Mouse (Mus musculus) mesoderm, embryonic 11.5 days (tissue): ENCODE results near the gene Akap13.

Experiments used
- DNase-seq: peaks from one replicate; pipeline ENCODE4 v3.0.0-alpha.2; 2012; ENCODE audit warnings: low read depth, low spot score

Gene Akap13

DNA sequence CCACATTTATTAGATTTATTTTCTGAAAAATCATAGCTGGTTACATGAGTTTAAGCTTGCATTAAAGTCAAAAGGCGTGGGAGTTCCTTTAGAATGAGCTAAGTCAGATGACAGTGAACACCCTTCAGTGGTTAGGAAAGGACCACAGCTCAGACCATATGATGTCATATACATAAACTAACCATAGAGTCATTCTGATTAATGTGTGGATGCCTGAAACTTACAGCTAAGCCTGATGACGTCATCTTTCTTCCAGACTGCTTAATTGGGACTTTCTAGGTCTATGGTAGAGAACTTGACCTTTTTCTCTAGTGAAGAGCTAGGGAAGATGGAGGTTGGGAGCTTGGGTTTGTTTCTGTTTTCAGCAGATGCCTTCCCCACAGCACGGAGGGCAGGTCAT, 211.6 kb downstream of the Akap13 start:
- DNase-seq, result no peak

DNA sequence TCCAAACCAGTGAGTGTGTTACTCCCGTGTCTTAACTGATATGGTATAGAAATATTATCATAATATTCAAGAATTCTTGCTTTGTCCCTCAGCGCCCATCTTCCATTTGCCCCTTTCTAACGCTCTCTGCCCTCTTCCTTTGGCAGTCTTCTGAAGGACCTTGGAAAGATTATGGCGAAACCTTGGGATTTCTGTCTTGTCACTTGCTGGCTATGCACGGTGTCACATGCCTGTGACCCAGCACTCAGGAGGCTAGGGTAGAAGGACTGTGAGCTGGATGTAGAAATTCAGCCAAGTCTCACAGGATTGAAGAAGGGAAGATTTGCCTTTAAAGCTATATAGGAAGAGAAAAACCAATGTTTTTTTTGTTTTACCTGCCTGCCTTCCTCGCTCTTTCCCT, 212.2 kb downstream of the Akap13 start:
- DNase-seq, result no peak

- no peak for DNase-seq
Observed at GRCm38 (mm10) chr7:75668396-75668795, 213.1 kb downstream of the Akap13 start.

- DNase-seq, result no peak
Observed at GRCm38 (mm10) chr7:75669416-75669815, 214.1 kb downstream of the Akap13 start.

- DNase-seq, result peak; percentile 11
Observed at GRCm38 (mm10) chr7:75679631-75680030, 224.3 kb downstream of the Akap13 start.

- no peak for DNase-seq
Observed at GRCm38 (mm10) chr7:75682901-75683300, 227.6 kb downstream of the Akap13 start.

- DNase-seq, result no peak
Observed at GRCm38 (mm10) chr7:75683410-75683809, 228.1 kb downstream of the Akap13 start.

- DNase-seq, result no peak
Observed at GRCm38 (mm10) chr7:75684976-75685375, 229.6 kb downstream of the Akap13 start.

DNA sequence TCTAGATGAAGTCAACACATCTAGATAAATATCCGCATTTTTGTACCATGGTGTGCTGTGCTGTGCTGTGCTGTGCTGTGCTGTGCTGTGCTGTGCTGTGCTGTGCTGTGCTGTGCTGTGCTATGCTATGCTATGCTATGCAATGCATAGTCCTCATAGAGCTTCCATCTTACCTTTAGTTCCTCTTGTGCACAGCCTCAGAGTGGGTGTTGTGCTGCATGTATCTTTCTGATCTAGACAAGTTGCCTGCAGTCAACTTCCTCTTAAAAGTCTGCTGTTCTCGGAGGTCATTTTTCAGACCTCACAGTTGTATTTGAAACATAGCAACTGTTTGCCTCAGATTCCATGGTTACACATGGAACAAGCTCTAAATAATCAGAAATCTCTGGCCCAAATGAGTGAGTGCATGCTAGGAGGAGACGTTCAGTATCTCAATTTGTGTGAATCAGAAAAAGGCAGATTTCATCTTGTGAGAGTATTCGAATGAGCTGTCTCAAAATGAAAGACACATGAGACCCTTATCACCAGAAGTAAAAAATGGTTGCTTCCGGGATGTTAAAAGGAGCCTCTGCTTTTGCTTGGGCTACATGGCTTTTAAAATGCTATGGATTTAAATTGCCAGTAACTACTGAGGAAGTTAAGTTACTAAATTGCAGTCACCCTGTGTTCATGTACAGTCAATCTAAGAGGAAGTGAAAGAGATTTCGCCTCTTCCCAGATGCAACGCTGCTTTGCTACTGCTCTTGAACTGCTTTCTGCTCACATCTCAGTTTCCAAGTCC, 230.9 kb downstream of the Akap13 start:
- no peak for DNase-seq

GRCm38 (mm10) chr7:75686827-75687164, 231.5 kb downstream of the Akap13 start:
- DNase-seq, result no peak

DNA sequence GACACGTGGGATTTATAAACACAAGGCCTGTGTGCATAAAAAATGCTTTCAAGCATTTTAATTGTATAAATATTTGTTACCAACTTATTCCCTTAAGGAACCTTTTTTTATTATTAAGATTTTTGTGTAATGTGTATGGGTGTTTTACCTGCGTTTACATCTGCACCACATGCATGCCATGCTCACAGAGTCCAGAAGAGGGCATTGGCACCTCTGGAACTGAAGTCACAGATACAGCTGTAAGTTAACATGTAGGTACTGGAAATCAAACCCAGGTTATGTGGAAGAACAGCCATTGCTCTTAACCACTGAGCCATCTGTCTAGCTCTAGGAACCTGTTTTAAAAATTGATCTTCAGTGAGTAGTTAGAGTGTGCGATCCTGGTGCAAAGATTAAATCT, 232.8 kb downstream of the Akap13 start:
- DNase-seq, result no peak

- no peak for DNase-seq
Observed at GRCm38 (mm10) chr7:75694777-75695176, 239.4 kb downstream of the Akap13 start.

DNA sequence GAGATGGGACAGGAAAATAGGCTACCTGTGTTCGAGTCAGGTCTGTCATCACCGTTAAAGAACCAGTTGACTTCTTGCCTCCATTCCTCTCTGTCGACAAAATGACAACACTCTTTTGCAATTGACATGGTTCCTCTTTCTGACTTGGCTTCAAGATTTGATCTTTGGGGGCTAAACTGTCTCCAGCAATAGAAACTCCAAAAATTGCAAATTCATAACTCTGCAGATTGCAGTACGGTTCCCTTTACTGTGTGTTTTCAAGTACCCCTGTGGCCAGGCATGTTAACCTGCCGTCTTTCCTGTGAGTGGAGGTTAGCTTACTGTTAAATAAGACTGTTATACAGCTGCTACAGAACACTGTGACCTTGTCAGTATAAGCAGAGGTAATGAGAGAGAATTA, 244.5 kb downstream of the Akap13 start:
- no peak for DNase-seq

GRCm38 (mm10) chr7:75700771-75701345, 245.5 kb downstream of the Akap13 start:
- DNase-seq, result no peak

DNA sequence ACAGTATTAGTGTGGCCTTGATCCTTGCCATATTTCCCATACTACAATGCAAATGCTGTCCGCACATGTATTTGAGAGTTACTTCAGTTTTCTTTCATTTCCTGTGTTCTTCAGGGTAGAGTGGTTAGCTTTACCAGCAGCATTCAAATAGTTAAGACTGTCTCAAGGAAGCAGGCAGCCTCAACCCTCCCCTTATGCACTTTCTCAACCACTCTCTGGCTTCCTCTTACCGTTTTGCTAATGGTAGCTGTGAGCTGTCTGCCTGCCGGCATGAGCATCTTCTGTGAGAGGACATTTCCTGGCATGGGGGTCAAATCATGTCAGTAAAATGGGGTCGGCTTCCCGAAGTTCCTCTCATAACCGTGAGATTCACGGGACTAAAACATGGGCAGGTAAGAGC, 246.4 kb downstream of the Akap13 start:
- DNase-seq, result no peak

DNA sequence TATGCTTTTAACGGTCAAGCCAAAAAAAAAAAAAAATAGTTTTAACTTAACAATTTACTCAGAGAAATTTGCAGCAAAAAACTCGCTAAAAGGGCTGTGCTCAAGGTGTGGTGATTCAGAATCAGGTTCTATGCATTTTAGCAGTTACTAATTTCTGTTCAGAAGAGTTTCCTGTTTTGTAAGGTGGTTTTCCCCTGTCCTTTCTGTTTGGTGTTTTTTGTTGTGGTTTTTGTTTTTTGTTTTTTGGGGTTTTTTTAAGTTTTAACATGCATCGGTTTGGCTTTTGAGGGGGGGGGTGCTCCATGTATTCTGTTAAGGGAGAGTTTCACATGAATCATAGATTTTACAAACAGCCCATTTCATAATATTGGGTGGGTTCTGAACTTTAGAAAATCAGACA, 247.0 kb downstream of the Akap13 start:
- no peak for DNase-seq

DNA sequence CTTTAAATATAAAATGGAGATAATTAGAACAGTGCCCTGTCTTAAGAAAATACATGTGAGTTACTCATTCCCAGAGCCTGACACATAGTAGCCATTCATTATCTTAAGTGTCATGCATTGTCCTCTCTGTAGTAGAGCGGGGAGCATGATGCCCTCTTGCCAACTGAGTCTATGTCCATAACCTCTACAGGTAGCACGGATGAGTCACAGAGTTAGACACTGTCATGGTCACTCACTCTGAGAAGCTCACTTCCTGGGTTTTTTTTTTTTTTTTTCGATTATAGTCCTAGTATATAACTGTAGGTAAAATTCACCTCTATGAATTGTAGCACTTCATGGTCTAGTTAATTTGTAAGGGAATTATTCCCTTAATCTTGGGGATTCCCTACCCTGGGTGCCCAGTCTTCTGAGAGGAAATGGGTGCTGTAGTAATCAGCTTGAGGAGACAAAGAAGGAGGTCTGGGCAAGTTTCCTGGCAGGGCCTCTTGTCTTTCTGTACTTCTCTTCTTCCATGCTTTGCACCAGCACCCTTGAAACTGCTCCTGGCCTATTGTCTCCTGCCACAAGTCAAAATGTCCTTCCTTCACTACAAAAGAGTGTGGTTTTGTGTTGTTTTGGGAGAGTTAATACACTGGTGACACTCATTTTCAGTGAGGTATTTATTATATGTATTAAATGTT, 247.8 kb downstream of the Akap13 start:
- DNase-seq, result no peak

DNA sequence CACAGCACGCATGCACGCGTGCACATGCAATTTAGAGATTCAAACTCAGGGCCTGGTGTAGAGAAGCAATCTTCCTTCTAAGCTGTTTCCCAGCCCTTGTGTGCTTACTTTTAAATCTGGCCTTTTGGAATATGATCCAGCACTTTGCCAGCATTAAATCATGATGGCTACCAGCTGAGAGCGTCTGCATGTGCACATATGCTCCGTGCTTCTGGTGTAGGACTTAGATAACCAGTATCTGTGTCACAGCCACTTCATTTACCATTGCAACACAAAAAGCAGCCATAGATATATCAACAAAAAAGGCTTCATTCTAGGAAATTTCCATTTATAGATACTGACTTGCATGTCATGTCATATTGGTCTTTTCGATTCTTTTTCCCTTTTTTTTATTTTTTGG, 249.5 kb downstream of the Akap13 start:
- DNase-seq, result peak; percentile 16

DNA sequence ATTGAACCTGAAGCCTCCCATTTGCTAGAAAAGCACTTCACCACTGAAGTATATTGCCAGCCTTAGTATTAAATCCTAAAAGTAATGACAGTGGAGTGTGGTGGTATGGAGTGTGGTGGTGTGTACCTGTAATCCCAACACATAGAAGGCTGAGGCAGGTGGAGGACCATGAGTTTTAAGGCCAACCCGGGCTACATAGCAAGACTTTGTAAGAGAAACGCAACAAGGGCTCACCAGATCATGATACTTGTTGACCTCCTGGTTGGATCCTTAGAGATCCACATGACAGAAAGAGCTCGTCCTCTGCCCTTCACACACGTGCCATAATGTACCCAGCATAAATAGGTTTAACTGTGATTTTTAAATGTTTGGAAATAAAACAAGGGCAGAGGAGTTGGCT, 254.6 kb downstream of the Akap13 start:
- no peak for DNase-seq

DNA sequence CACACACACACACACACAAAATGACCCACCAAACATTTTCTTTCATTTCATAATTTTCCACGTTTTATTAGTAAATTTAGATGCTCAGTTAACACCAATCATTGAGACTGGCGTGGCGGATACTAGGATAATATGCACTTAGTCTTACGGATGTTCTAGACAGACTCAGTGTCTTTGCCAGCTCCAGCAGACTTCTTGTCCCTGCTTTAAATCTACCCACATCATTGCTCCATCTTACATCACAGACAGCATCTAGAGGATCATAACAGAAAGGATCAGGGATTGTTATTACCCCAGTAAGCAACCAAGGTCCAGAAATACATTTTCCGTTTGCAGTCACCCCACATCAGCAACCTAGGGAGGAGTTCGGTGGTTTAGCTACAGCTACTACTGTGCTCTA, 255.6 kb downstream of the Akap13 start:
- no peak for DNase-seq

DNA sequence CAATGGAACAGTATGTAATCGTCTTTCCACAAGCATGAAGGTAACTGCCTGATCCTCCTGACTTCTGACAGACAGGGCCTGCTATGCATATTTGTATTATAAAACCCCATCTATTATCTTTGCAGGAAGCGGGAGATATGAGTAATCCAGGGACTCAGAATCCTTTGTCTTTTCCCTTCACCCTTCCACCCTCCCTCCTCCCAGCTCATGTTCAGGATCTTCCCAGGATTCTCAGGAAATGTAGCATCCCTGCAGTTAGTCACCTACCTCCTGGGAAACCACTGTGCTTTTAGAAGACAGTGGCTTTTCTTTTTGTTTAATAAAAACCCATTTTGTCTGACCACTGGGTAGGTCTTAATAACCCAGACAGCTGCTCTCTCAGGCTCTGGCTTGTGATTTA, 256.1 kb downstream of the Akap13 start:
- DNase-seq, result no peak

GRCm38 (mm10) chr7:75712808-75713207, 257.5 kb downstream of the Akap13 start:
- no peak for DNase-seq

DNA sequence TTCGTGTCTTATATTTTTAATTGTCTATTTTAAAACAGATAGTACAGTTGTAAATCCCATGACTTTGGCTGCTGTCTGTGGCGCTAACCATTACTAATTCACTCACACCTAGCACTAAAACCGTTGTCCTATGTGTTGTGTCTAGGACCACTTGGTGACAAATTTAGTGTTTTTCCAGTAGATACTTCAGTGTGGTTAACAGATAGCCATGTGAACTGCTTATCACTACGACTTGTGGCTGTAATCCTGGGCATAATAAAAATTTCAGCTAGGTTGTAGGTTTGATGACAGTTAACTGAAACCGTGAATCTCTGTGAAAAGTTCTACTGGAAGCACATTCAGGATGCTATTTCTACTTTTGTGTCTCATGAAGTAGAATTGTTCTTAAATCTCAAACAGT, 258.6 kb downstream of the Akap13 start:
- no peak for DNase-seq
